Mouse (Mus musculus) B cell, adult 67 days (primary cell): Measurements from ENCODE around the gene Hmga1b. TPM values are rescaled to one million over a fixed set of nuclear protein-coding genes. Genes with fewer than 3 reads are reported as not detected.

Experiments
- total RNA-seq, 2 experiments: library from RNA; stranded (reverse); gene quantifications; 4 replicates each; pipeline ENCODE4 v1.2.4; 2023

Hmga1b gene
- 10 to 100 TPM; 32.7 to 39.2 TPM for total RNA-seq

DNA sequence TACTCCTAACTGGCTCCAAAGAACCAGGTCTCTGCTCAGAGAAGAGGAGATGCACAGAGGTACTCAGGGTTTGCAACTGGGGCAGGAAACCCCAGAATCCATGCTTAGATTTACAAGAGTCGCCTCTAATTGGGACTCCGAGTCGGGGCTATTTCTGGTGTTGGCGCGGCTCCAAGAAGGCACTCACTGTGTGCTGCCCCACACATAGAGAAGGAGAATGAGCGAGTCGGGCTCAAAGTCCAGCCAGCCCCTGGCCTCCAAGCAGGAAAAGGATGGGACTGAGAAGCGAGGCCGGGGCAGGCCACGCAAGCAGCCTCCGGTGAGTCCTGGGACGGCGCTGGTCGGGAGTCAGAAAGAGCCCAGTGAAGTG lies at the start of gene Hmga1b:
Hmga1b (plus strand) TSS at position 123 of the 370 bp plus-strand sequence.

GRCm38 (mm10) chr11:120713580-120714518 lies 48.7 kb upstream of the Hmga1b start, which contains the start of the genes Cenpx and Lrrc45:
Gene Cenpx, minus strand, starts transcription at chr11:120713738.
Gene Lrrc45, plus strand, starts transcription at chr11:120713925.

GRCm38 (mm10) chr11:120721124-120722066 lies 41.2 kb upstream of the Hmga1b start, which contains the start of gene Rac3:
Gene Rac3, plus strand, starts transcription at chr11:120721470.

GRCm38 (mm10) chr11:120727169-120727527 lies 35.4 kb upstream of the Hmga1b start, which contains the start of gene Dcxr:
Gene Dcxr, minus strand, starts transcription at chr11:120727281.

DNA sequence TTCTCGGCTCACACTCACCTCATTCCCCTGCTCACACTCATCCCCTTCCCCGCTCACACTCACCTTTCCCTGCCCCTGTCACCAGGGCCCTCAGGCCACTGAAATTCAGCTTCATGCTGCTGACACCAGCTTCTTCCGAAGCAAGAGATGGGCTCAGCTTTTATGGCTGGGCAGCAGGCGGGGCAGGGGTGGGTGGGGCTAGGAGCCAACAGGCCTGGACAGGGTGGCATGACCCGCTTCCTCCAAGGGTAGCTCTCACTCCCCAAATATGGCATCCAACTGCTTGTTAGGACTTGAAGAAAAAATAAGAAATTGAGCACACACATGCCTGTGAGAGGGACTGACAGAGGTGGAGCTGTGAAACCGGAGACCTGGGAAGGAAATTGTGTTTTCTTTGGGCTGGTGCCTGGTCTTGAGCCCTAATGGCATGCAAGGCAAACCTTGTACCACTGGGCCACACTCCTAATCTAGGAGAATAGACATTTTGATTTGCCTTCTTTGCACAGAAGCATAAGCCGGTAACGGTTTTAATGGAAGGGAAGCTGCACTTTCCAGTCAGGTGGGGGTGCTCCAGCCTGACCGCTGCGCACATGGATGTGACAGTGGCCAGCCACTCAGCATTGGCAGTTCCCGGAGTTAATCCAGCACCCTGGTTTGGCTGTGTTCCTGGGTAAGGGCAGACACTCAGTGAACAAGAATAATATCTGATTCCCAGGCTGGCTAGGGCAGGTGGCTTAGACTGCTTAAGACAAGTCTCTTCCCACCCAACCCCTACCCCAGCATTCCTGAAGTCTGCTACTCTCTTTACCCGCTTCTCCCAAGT lies 30.5 kb upstream of the Hmga1b start, which contains the start of gene Cbr2:
Cbr2 (minus strand) TSS at position 257 of the 823 bp plus-strand sequence.

DNA sequence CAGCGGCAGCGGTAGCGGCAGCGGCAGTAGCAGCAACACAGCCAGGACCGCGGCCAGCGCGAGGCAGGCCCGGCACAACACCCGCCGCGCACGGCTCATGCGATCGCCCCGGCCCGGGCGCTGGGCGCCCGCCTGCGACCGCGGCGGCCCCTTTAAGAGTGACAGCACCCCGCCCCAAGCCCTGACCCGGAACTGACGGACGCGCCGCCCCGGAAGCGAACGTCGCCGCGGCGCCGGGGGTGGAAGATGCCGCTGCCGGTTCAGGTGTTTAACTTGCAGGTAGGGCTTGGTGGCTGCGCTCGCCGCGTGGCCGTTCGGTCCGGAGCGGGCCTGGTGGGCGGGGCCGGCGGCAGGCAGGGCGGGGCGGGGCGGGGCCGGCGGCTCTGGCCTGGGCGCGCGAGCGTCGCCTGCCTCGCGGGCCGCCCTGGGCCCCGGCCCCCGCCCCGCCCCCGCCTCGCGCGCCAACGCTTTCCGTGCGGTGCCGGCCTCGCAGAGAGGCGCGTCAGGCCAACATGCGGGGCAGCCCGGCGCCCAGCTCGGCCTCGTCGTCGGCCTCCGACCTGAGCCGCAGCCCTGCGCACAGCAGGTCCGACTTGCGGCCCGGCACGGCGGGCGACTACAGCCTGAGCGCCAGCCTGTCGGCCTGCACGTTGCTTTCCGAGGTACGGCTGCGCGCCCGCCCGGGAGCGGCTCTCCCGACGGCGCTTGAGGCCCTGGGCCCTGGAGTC lies 21.6 kb downstream of the Hmga1b start, which contains the start of the genes Rfng and Gps1:
Rfng (minus strand) TSS at position 144 of the 728 bp plus-strand sequence.
Gps1 (plus strand) TSS at position 209 of the 728 bp plus-strand sequence.

DNA sequence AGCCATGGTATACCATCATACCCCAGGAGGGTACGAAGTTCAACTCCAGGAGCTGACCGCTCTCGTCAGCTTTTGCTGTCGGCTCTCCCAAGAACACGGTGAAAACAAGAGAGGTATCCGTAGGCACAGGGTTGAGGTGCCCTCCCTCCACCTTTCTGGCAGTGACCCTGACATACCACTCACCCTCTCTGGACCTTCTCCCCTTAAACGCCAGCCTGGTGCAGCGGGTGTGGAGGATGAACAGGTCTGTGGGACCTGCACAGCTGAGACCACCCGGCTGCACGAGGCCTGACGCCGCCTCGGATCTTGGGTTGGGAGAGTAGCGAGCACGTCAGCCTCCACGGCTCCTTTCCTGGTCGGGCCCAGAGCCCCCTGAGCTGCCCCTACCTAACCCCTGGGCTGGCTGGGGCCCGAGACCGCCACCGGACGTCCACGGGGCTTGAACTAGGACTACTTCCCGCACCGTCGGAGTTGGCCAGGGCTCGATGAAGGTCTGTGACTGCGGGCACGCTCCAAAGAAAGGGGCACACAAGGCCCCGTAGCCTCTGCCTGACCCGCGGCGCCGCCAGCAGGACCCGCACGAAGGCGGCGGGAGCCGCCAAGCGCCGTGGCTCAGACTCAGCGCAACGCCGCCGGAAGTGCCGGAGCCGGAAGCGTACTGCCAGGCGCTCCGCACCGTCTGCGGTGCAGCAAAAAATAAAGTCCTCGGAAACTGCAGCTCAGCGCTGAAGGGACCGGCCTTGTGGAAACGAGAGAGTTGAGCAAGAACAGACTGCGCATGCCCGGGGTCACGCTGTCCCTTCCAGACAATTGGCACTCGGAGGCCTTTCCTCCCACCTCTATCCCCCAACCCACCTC lies 33.4 kb downstream of the Hmga1b start, which contains the start of gene Dus1l:
Dus1l (minus strand) TSS at position 648 of the 858 bp plus-strand sequence.

Other genes with a start within 250 kb of the Hmga1b start
- gene Gcgr, start 232.1 kb upstream of the Hmga1b start, total RNA-seq: not detected
- 10 to 100 TPM; 40.5 to 43.6 TPM for gene Mcrip1, start 213.1 kb upstream of the Hmga1b start, total RNA-seq
- not detected for gene Ppp1r27, start 211.7 kb upstream of the Hmga1b start, total RNA-seq
- gene P4hb, start 189.5 kb upstream of the Hmga1b start, total RNA-seq: 100 to 1,000 TPM; 141 to 149 TPM
- gene Arhgdia, start 181.2 kb upstream of the Hmga1b start, total RNA-seq: 100 to 1,000 TPM; 520 to 527 TPM
- gene Alyref, start 164.4 kb upstream of the Hmga1b start, total RNA-seq: 100 to 1,000 TPM; 130 to 143 TPM
- 10 to 100 TPM; 50.0 to 53.1 TPM for gene Anapc11, start 164.4 kb upstream of the Hmga1b start, total RNA-seq
- gene Npb, start 154.3 kb upstream of the Hmga1b start, total RNA-seq: 1 to 10 TPM; 1.6 to 2.4 TPM
- 100 to 1,000 TPM; 107 to 119 TPM for gene Pcyt2, start 144.9 kb upstream of the Hmga1b start, total RNA-seq
- 100 to 1,000 TPM; 124 to 136 TPM for gene Sirt7, start 137.6 kb upstream of the Hmga1b start, total RNA-seq
- gene Mafg, start 129.2 kb upstream of the Hmga1b start, total RNA-seq: 10 to 100 TPM; 48.0 to 54.0 TPM
- gene Pycr1, start 119.0 kb upstream of the Hmga1b start, total RNA-seq: under 1 TPM in 1 of 2 experiments, not detected in 1; 0.81 TPM
- 1 to 10 TPM in 1 of 2 experiments, not detected in 1; 1.4 TPM for gene Myadml2, start 114.6 kb upstream of the Hmga1b start, total RNA-seq
- not detected for gene Notum, start 101.6 kb upstream of the Hmga1b start, total RNA-seq
- gene Aspscr1, start 89.8 kb upstream of the Hmga1b start, total RNA-seq: 100 to 1,000 TPM in 1 of 2 experiments, 10 to 100 TPM in 1; 97.4 to 100 TPM
- 10 to 100 TPM; 30.5 to 32.1 TPM for gene Cenpx, start 49.1 kb upstream of the Hmga1b start, total RNA-seq
- gene Lrrc45, start 48.9 kb upstream of the Hmga1b start, total RNA-seq: 10 to 100 TPM; 38.6 to 46.7 TPM
- gene Rac3, start 41.3 kb upstream of the Hmga1b start, total RNA-seq: 1 to 10 TPM; 1.1 to 1.5 TPM
- gene Dcxr, start 35.5 kb upstream of the Hmga1b start, total RNA-seq: 10 to 100 TPM; 12.1 to 18.0 TPM
- not detected for gene Cbr2, start 30.7 kb upstream of the Hmga1b start, total RNA-seq
- 10 to 100 TPM; 14.3 to 15.5 TPM for gene Rfng, start 21.4 kb downstream of the Hmga1b start, total RNA-seq
- 10 to 100 TPM; 75.3 to 86.7 TPM for gene Gps1, start 21.5 kb downstream of the Hmga1b start, total RNA-seq
- gene Dus1l, start 33.6 kb downstream of the Hmga1b start, total RNA-seq: 10 to 100 TPM; 62.1 to 78.8 TPM
- gene Fasn, start 61.8 kb downstream of the Hmga1b start, total RNA-seq: 100 to 1,000 TPM; 107 to 111 TPM
- 1 to 10 TPM in 1 of 2 experiments, under 1 TPM in 1; 0.83 to 1.4 TPM for gene Ccdc57, start 170.1 kb downstream of the Hmga1b start, total RNA-seq
- 1 to 10 TPM in 1 of 2 experiments, under 1 TPM in 1; 0.65 to 2.3 TPM for gene Slc16a3, start 185.7 kb downstream of the Hmga1b start, total RNA-seq
- gene Csnk1d, start 228.5 kb downstream of the Hmga1b start, total RNA-seq: 100 to 1,000 TPM; 134 to 142 TPM